Comparison of ENCODE assay signal across 15 mouse cellular contexts in genomic region chr4:45005452-45005851, GRCm38 (mm10). TPM values are rescaled to one million over a fixed set of nuclear protein-coding genes. Genes with fewer than 3 reads are reported as not detected.
DNase-seq lines count a peak whose midpoint lies in the region; ATAC-seq lines count a peak whose summit lies in the region.
"Had no signal": no experiment of that assay in that cellular context is flagged by ENCODE, and none has a peak within 500 bp of the region (broad histone marks: within the 10 kb centered on the region; RNA-seq: fewer than 3 reads in every experiment).

No protein-coding gene starts in this region.

- H3K27ac ChIP-seq in liver, embryonic 13.5 days, result 0 out of 2 replicates have a peak overlapping the region, but pooled peaks have one; percentile 25
- H3K27ac ChIP-seq: forebrain, embryonic 12.5 days; midbrain, embryonic 15.5 days had no signal

- DNase-seq in adrenal gland, postnatal 14 days, result peak; percentile 32
- no peak for DNase-seq in adrenal gland, adult 8-10 months
- no peak for DNase-seq in liver, embryonic 13.5 days
- DNase-seq in liver, result no peak
- DNase-seq in kidney, adult 9 months, result peak; percentile 65
- DNase-seq in urinary bladder, postnatal 25 days (ENCODE audit: low spot score), result peak; percentile 35
- DNase-seq in layer of hippocampus, adult 8-10 months (ENCODE audit: low spot score in 2 of 2), result no peak
- no peak for DNase-seq in thymus, postnatal 0 days (ENCODE audit: low spot score)
- DNase-seq: cerebellum, adult 9-10 months; right cerebral cortex, postnatal 14 days had no signal

- no peak overlapping the region for H3K4me2 ChIP-seq in liver, embryonic 13.5 days
- H3K4me2 ChIP-seq: forebrain, embryonic 12.5 days; heart, embryonic 11.5 days; midbrain, embryonic 15.5 days had no signal

- no peaks in the 10 kb centered on the region for H3K27me3 ChIP-seq in liver, embryonic 13.5 days
- H3K27me3 ChIP-seq: forebrain, embryonic 12.5 days; midbrain, embryonic 15.5 days; Patski had no signal

- no peaks in the 10 kb centered on the region for H3K9me3 ChIP-seq in liver, embryonic 13.5 days (replicated peaks)
- H3K9me3 ChIP-seq: forebrain, embryonic 12.5 days; midbrain, embryonic 15.5 days had no signal

- no peak for ATAC-seq in liver, embryonic 13.5 days (ENCODE audit: low read depth)
- ATAC-seq: hindbrain, embryonic 16.5 days; midbrain, embryonic 15.5 days; Patski had no signal

- H3K9ac ChIP-seq in liver, embryonic 13.5 days, result no peak overlapping the region
- H3K9ac ChIP-seq: forebrain, embryonic 12.5 days; midbrain, embryonic 15.5 days had no signal

- WGBS in liver, embryonic 13.5 days (ENCODE audit: insufficient replicate concordance), result 57% methylated on average over 3 of the region's 3 CpGs

- H3K4me1 ChIP-seq in liver, embryonic 13.5 days (replicated peaks), result peaks cover 18% of the 10 kb centered on the region

- no peak overlapping the region for H3K4me3 ChIP-seq in liver, embryonic 13.5 days (replicated peaks)
- H3K4me3 ChIP-seq: forebrain, embryonic 12.5 days; midbrain, embryonic 15.5 days had no signal

- no peaks in the 10 kb centered on the region for H3K36me3 ChIP-seq in liver, embryonic 13.5 days
- H3K36me3 ChIP-seq: midbrain, embryonic 15.5 days had no signal

RNA-seq across cellular contexts. Expression of gene Zbtb5, which starts 6.8 kb away (rescaled TPM):
- 12.0 and 13.6 TPM in 2 replicates for total RNA-seq in adrenal gland, postnatal 14 days (2021)
- 10 to 100 TPM; 11.4 to 14.5 (median 13.5) TPM for total RNA-seq in adrenal gland, adult 8-10 months (2022)
- polyA plus RNA-seq in liver, embryonic 13.5 days (2015; fragmentation: Nextera tagmentation; extraction: Ambion mirVana), result 5.2 and 6.6 TPM in 2 replicates
- total RNA-seq in layer of hippocampus, adult 8-10 months (2022), result 10 to 100 TPM in 1 of 4 experiments, 1 to 10 TPM in 3; 9.4 to 10.6 (median 9.7) TPM
- polyA plus RNA-seq in thymus, postnatal 0 days (2015; fragmentation: Nextera tagmentation; extraction: Ambion mirVana), result 15.9 TPM in 2 replicates

RNA-seq across cellular contexts. Expression of gene Polr1e, which starts 12.9 kb away (rescaled TPM):
- 15.0 and 18.2 TPM in 2 replicates for total RNA-seq in adrenal gland, postnatal 14 days (2021)
- 10 to 100 TPM; 13.7 to 24.5 (median 17.6) TPM for total RNA-seq in adrenal gland, adult 8-10 months (2022)
- polyA plus RNA-seq in liver, embryonic 13.5 days (2015; fragmentation: Nextera tagmentation; extraction: Ambion mirVana), result 30.3 and 36.7 TPM in 2 replicates
- 10 to 100 TPM in 3 of 4 experiments, 1 to 10 TPM in 1; 9.1 to 12.0 (median 11.4) TPM for total RNA-seq in layer of hippocampus, adult 8-10 months (2022)
- 48.2 and 49.5 TPM in 2 replicates for polyA plus RNA-seq in thymus, postnatal 0 days (2015; fragmentation: Nextera tagmentation; extraction: Ambion mirVana)

RNA-seq across cellular contexts. Expression of gene Grhpr, which starts 24.3 kb away (rescaled TPM):
- total RNA-seq in adrenal gland, postnatal 14 days (2021), result 153 and 188 TPM in 2 replicates
- total RNA-seq in adrenal gland, adult 8-10 months (2022), result 100 to 1,000 TPM; 223 to 249 (median 233) TPM
- 92.2 and 95.0 TPM in 2 replicates for polyA plus RNA-seq in liver, embryonic 13.5 days (2015; fragmentation: Nextera tagmentation; extraction: Ambion mirVana)
- 10 to 100 TPM; 25.5 to 33.4 (median 30.7) TPM for total RNA-seq in layer of hippocampus, adult 8-10 months (2022)
- polyA plus RNA-seq in thymus, postnatal 0 days (2015; fragmentation: Nextera tagmentation; extraction: Ambion mirVana), result 37.6 and 39.1 TPM in 2 replicates

Comparison
In these comparisons a context has a peak if more than half of its experiments do, and no peak if none do; other contexts are left out.
1. DNase-seq: peak in adrenal gland, postnatal 14 days (single experiment), kidney, adult 9 months (single experiment) and urinary bladder, postnatal 25 days (single experiment); none in adrenal gland, adult 8-10 months (single experiment), liver, embryonic 13.5 days (single experiment), liver (single experiment), layer of hippocampus, adult 8-10 months (0 of 2) and thymus, postnatal 0 days (single experiment).